Mouse (Mus musculus) cerebellum, adult 8-10 months (tissue): Measurements from ENCODE around the gene Gss.

ENCODE experiments used
- DNase-seq: peaks from one replicate; pipeline ENCODE4 v3.0.0; 2022

Gene Gss

DNA sequence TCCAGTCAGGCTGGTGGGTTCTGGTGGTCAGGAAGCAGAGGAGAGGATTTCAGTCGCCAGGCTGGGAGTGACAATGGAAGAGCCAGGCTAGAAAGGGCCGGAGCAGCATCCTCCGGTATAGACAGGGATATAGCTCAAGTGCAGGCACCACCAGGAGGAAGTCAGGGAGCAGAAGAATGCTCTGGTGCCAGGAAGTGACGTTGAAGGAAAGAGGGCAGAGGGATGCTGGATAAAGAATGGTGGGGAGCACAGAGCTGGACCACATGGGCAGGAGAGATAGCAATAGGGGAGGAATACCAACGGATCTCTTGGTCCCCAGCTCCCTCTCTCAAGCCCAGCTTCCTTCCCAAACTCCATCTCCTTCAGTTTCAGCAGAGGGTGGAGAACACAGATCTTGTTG lies 79.1 kb downstream of the Gss start:
- DNase-seq = no peak
